Mouse (Mus musculus) liver, embryonic 14.5 days (tissue): Measurements from ENCODE around the gene D5Ertd579e.

ENCODE experiments used
- CTCF ChIP-seq: IDR thresholded peaks from 2 replicates; pipeline ENCODE4 v1.5.1; 2016; ENCODE audit warnings: antibody characterized with exemption, low read depth, control low read depth
- EP300 ChIP-seq: IDR thresholded peaks from 2 replicates; pipeline ENCODE4 v1.6.1; 2016; ENCODE audit warnings: antibody characterized with exemption, low read depth

GRCm38 (mm10) chr5:36720219-36720618, 24.4 kb upstream of the D5Ertd579e start:
- TF ChIP-seq CTCF (no peak), EP300 (no peak)
